Mouse (Mus musculus) R1 (cell line): Measurements from ENCODE around the gene Hadhb.

Experiments
- DNase-seq: peaks from one replicate; pipeline ENCODE4 v3.0.0-alpha.2; 2018; ENCODE audit warnings: low read depth, low spot score

Gene Hadhb

DNA sequence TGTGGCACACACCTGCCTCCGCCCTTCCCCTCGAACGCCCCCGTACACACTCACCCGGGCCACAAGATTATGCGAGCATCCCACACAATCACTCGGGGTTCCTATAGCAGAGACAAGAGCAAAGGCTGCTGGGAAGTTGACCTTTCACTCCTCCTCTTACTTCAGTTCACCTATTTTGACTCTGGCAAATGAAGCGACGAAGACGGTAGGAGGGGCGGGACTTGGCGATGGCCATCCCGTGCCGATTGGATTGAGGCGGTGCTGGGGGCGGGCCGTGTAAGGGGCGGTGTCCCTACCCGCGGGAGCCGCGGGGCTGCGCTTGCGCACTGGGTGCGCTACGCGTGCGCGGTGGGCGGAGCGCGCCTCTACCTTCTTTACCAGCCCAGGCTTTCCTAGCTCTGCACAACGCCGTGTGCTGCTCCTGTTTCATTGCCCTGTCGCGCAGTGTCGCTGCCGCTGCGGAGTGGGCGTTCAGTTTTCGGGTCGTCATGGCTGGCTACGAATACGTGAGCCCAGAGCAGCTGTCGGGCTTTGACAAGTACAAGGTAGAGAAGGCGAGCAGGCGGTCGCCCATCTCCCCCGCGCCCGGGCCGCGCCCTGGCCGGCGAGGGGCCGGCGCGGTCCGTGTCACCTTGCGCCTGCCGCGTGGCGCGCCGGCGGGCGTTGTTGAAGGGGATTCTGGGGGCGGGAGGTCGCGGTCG lies 77.4 kb downstream of the Hadhb start, which contains the start of gene Selenoi:
TSS of gene Selenoi (plus strand) at position 311 of the 701 bp plus-strand sequence.
- DNase-seq, result peak; percentile 97

DNA sequence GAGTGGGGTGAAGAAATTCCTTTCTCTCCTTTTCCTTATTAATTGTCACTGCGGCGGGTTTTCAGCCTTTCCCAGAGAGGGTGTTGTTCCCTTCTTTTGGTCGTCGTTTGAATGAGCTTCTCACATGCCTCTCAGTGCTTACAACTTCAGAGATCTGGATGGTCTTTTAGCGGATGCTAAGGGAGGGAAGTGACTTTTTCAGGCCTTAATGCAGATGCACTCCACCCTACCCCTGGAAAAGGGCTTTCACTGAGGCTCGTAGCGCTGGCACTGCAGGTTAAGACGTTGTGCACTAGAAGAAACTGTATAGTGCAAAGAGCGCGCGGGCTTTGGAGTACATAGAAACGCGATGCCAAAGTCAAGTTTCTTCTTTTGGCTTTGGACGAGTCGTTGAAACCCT lies 78.0 kb downstream of the Hadhb start:
- DNase-seq, result peak; percentile 47

DNA sequence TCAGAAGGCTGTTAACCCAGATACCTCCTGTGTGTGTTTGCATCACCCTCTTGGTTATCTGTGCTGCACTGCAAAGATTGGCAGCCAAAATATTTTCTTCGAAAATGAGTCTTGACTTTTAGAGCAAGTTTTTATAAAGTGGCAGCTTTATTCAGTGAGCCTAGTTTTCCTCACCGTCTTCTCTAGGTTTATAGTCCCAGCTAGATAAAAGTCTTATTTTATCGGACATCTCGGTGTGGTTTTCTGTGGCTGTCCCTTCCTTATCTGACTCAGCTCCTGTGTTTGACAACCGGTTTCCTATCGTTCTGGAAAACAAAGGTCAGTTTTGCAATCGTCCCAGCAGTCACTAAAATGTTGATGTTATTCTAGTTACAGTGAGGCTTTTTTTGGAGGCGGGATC lies 78.9 kb downstream of the Hadhb start:
- no peak for DNase-seq
